Mouse (Mus musculus) thymus, postnatal 25 days (tissue): ENCODE measurements around the gene Krt23.

ENCODE experiments used
- DNase-seq: peaks from one replicate; pipeline ENCODE4 v3.0.0; 2022

Krt23 gene

GRCm38 (mm10) chr11:99448769-99449168 lies 44.2 kb downstream of the Krt23 start:
- DNase-seq, result no peak

GRCm38 (mm10) chr11:99441220-99441619 lies 51.7 kb downstream of the Krt23 start:
- no peak for DNase-seq

GRCm38 (mm10) chr11:99439465-99439864 lies 53.5 kb downstream of the Krt23 start:
- no peak for DNase-seq

DNA sequence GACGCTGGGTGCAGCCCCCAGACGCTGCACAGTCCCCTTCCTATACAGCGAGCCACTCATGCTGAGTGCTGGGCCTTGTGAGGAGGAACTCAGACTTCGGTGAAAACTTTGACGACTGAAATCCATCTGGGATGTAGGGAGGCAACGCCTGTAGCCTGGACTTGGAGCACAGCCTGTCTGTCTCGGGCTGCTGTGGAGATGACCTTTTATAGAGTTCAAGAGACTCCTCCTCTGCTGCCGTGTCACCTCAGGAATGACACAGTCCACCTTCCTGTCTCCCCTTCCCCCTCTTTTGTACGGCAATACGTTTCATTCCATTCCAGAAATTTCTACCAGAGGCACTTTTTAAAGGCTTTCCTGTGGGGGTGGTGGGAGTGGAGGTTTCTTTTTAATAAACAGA lies 55.0 kb downstream of the Krt23 start, which contains the start of gene Krt20:
Gene Krt20, minus strand, starts transcription at position 179 of the 400 bp plus-strand sequence.
- no peak for DNase-seq

GRCm38 (mm10) chr11:99436625-99437024 lies 56.3 kb downstream of the Krt23 start:
- DNase-seq, result no peak

GRCm38 (mm10) chr11:99430670-99431069 lies 62.3 kb downstream of the Krt23 start:
- no peak for DNase-seq
